In the genomic region with DNA sequence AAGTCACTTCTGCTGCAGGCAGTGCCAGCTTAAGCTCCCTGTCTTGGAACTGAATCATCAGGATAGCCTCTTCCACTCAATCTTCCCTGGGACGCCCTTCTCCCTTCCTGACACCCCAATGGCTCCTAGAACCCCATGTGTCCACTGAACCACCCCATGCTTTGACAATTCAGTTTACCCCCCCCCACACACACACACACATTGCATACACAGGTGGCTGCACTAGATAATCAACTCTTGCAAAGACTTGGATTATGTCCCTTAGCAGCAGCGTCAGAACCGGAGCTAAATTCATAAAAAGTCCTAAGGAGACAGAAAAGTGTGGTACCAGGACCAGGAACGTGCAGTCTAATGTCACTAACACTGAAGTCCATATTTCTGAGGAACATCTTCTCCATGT, we compare ENCODE assay signal across 14 mouse cellular contexts.
"Had no signal": no experiment of that assay in that cellular context is flagged by ENCODE, and none has a peak within 500 bp of the region (broad histone marks: within the 10 kb centered on the region; RNA-seq: fewer than 3 reads in every experiment).

No protein-coding gene starts in this region.

- H3K9me3 ChIP-seq: limb, embryonic 12.5 days; lung, embryonic 15.5 days; midbrain, embryonic 15.5 days; neural tube, embryonic 12.5 days; stomach, embryonic 15.5 days had no signal

- H3K4me1 ChIP-seq: limb, embryonic 12.5 days; lung, embryonic 15.5 days; midbrain, embryonic 15.5 days; neural tube, embryonic 12.5 days; stomach, embryonic 15.5 days had no signal

- DNase-seq: kidney, adult 2 months; kidney, postnatal 25 days; layer of hippocampus, postnatal 36 days; lung, postnatal 14 days; retina, postnatal 1 day; thymus, adult 2 months; thymus, postnatal 4 days had no signal

- ATAC-seq: intestine, embryonic 16.5 days; midbrain, embryonic 15.5 days had no signal

- H3K27ac ChIP-seq: limb, embryonic 12.5 days; lung, embryonic 15.5 days; macrophage; midbrain, embryonic 15.5 days; neural tube, embryonic 12.5 days; stomach, embryonic 15.5 days had no signal

- H3K4me3 ChIP-seq: limb, embryonic 12.5 days; lung, embryonic 15.5 days; midbrain, embryonic 15.5 days; neural tube, embryonic 12.5 days; stomach, embryonic 15.5 days had no signal

- H3K4me2 ChIP-seq: limb, embryonic 12.5 days; lung, embryonic 15.5 days; midbrain, embryonic 15.5 days; neural tube, embryonic 12.5 days; stomach, embryonic 15.5 days had no signal

- H3K9ac ChIP-seq: limb, embryonic 12.5 days; lung, embryonic 15.5 days; midbrain, embryonic 15.5 days; neural tube, embryonic 12.5 days; stomach, embryonic 15.5 days had no signal

- H3K27me3 ChIP-seq: limb, embryonic 12.5 days; lung, embryonic 15.5 days; midbrain, embryonic 15.5 days; neural tube, embryonic 12.5 days; stomach, embryonic 15.5 days had no signal

- H3K36me3 ChIP-seq: limb, embryonic 12.5 days; lung, embryonic 15.5 days; midbrain, embryonic 15.5 days; neural tube, embryonic 12.5 days had no signal
